In the genomic region with DNA sequence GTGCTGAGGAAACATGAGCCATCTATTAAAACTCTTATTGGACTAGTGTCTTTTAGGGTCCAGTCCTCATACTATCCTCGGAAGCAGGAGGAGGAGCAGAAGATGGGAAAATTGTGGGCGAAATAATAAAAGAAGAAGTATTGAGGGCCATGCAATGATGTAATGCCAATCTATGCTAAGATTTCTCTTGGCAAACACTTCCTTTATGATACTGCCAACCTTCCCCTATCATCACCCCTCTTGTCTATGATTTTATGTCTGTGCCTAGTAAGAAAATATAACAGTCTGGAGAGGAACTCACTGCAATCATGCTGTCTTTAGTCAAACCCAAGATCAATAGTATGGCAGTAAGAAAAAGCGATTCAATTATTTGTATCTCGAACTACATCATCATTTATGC, we compare ENCODE assay signal across 21 mouse cellular contexts. TPM values are rescaled to one million over a fixed set of nuclear protein-coding genes. Genes with fewer than 3 reads are reported as not detected.
"Had no signal": no experiment of that assay in that cellular context is flagged by ENCODE, and none has a peak within 500 bp of the region (broad histone marks: within the 10 kb centered on the region; RNA-seq: fewer than 3 reads in every experiment).

No protein-coding gene starts in this region.

- ATAC-seq: forebrain, embryonic 13.5 days; forebrain, embryonic 14.5 days; forebrain, embryonic 15.5 days; forebrain, embryonic 16.5 days; forebrain, postnatal 0 days had no signal

- DNase-seq: cerebellum, adult 2 months; cerebellum, adult 8-10 months; cerebellum, adult 9-10 months; cerebellum, adult 9-11 months; cerebellum, postnatal 10 days; cerebellum, postnatal 14 days; cerebellum, postnatal 25 days; cerebellum, postnatal 36 days; embryo, embryonic 11 days; forebrain, postnatal 0 days; gastrocnemius, adult 2 months; gastrocnemius, postnatal 10 days; gastrocnemius, postnatal 14 days; gastrocnemius, postnatal 25 days; gastrocnemius, postnatal 36 days; heart, adult 2 months had no signal

RNA-seq across cellular contexts. Expression of gene Galnt3, which starts 18.5 kb away (rescaled TPM):
- total RNA-seq: gastrocnemius, postnatal 14 days; gastrocnemius, postnatal 25 days; gastrocnemius, postnatal 36 days; heart, adult 8-10 months had no signal
